Mouse (Mus musculus): ENCODE data around the gene Rarres2. TPM values are rescaled to one million over a fixed set of nuclear protein-coding genes. Genes with fewer than 3 reads are reported as not detected.

The Rarres2 gene
- polyA plus RNA-seq, 1 experiment: 45.5 TPM

DNA sequence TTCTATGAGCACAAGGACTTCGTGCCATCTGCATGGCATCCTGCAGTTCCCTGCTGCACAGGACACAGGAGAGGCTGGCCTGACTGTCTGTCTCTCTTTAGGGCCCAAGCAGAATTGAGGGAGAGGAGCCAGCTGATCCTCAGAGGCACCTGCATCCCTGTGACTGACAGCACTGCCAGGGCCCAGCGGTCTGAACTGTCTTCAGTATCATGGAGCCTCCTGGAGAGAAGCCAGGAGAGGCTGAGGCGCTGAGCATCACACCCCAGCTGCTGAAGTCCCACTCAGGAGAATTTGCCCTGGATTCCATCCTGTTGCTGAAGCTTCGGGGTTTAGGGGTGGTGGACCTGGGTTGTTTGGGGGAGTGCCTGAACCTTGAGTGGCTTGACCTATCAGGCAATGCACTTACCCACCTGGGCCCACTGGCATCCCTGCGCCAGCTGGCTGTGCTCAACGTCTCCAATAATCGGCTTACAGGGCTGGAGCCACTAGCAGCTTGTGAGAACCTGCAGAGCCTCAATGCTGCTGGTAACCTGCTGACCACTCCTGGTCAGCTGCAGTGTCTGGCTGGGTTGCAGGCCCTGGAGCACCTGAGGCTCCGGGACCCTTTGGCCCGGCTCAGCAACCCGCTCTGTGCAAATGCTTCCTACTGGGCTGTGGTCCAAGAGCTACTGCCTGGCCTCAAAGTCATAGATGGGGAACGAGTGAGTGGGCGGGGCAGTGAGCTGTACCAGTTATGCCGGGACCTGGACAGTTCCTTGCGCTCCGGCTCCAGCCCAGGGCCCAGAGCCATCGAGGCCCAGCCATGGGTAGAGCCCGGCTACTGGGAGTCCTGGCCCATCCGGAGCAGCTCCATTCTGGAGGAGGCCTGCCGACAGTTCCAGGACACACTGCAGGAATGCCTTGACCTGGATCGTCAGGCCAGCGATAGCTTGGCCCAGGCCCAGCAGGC lies 4.3 kb downstream of the Rarres2 start:
- Histone ChIP-seq H3K27me3 (ENCODE audit: control insufficient read depth, insufficient read depth, low read length) (no peaks in the 10 kb centered on the region), H3K27ac (ENCODE audit: insufficient read depth, low read length) (no peak overlapping the region), H3K4me1 (ENCODE audit: control insufficient read depth, insufficient read depth, insufficient read length) (peaks cover 2% of the 10 kb centered on the region; the same call in 1 of the 2 replicates), H3K4me3 (ENCODE audit: extremely low read depth, insufficient read depth, insufficient read length) (no peak overlapping the region), H3K36me3 (ENCODE audit: control insufficient read depth, insufficient read depth, low read length) (no peaks in the 10 kb centered on the region)
- no peak for TF ChIP-seq CTCF (IDR thresholded peaks at IDR 0.05; ENCODE audit: extremely low read depth, insufficient read depth, insufficient read length, insufficient replicate concordance)
- 71% methylated on average over 21 of the region's 21 CpGs for WGBS
- DNase-seq (ENCODE audit: low read depth in 1 of 2, low spot score in 2 of 2): no peak

DNA sequence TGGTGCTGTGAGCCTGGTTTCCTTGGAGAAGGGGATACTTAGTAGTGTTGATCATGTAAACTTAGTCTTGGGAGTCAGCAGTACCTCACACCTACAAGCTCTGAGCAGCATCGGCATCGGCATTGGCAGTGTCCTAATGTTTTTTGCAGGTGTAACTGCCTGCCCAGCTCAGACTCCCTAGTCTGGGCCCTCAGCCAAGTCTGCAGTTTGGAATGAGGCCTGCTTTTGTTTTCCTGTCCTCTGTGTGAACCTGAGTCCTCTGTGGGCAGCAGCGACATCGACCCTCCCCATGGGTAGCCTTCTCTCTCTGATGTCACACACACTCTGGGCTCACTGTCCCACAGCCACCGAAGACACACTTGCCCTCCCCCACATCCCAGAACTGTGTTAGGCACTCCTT lies 6.3 kb downstream of the Rarres2 start:
- no peak overlapping the region for H3K4me3 ChIP-seq (ENCODE audit: extremely low read depth, insufficient read depth, insufficient read length)
- no peak for DNase-seq (ENCODE audit: low read depth in 1 of 2, low spot score in 2 of 2)
- H3K27me3 ChIP-seq (ENCODE audit: control insufficient read depth, insufficient read depth, low read length): no peaks in the 10 kb centered on the region
- H3K36me3 ChIP-seq (ENCODE audit: control insufficient read depth, insufficient read depth, low read length): no peaks in the 10 kb centered on the region
- TF ChIP-seq CTCF (IDR thresholded peaks at IDR 0.05; ENCODE audit: extremely low read depth, insufficient read depth, insufficient read length, insufficient replicate concordance) (no peak), POLR2A (IDR thresholded peaks at IDR 0.05; ENCODE audit: low read depth, low read length) (no peak)
- H3K27ac ChIP-seq (ENCODE audit: insufficient read depth, low read length): no peak overlapping the region
- peaks cover 2% of the 10 kb centered on the region; the same call in 1 of the 2 replicates for H3K4me1 ChIP-seq (ENCODE audit: control insufficient read depth, insufficient read depth, insufficient read length)
- 77% methylated on average over 5 of the region's 5 CpGs for WGBS

DNA sequence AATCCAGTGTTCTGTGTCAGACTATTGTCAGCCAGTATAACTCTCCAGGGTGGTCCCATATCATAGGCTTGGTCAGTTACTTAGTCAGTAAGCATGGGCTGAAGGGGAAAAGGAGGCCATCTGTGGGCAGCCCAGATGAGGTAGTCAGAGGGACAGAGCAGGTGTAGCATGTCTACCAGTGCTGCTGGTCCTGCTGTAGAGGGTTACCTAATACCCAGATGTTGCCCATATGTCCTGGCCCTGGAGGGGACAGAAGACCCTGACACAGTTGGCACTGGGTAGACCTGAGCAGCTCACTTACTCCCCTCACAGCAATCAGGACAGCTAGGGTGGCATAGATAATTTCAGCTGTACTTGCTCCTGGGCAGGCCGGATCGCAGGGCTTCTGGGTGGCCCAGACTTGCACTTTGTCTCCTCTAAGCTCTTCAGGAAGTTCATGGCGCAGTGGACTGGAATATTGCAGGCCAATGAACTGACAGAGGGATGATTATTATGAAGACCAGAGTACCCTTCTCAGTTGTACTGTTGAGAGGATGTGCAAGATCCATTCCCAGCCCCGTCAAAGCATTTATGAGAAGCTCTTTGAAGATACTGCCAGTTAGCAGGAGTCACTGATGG lies 6.8 kb downstream of the Rarres2 start:
- Histone ChIP-seq H3K36me3 (ENCODE audit: control insufficient read depth, insufficient read depth, low read length) (no peaks in the 10 kb centered on the region), H3K27ac (ENCODE audit: insufficient read depth, low read length) (no peak overlapping the region), H3K4me1 (ENCODE audit: control insufficient read depth, insufficient read depth, insufficient read length) (peaks cover 2% of the 10 kb centered on the region; the same call in 1 of the 2 replicates), H3K27me3 (ENCODE audit: control insufficient read depth, insufficient read depth, low read length) (no peaks in the 10 kb centered on the region), H3K4me3 (ENCODE audit: extremely low read depth, insufficient read depth, insufficient read length) (no peak overlapping the region)
- TF ChIP-seq POLR2A (IDR thresholded peaks at IDR 0.05; ENCODE audit: low read depth, low read length) (no peak), CTCF (IDR thresholded peaks at IDR 0.05; ENCODE audit: extremely low read depth, insufficient read depth, insufficient read length, insufficient replicate concordance) (no peak)
- WGBS: 90% methylated on average over 4 of the region's 4 CpGs
- no peak for DNase-seq (ENCODE audit: low read depth in 1 of 2, low spot score in 2 of 2)

DNA sequence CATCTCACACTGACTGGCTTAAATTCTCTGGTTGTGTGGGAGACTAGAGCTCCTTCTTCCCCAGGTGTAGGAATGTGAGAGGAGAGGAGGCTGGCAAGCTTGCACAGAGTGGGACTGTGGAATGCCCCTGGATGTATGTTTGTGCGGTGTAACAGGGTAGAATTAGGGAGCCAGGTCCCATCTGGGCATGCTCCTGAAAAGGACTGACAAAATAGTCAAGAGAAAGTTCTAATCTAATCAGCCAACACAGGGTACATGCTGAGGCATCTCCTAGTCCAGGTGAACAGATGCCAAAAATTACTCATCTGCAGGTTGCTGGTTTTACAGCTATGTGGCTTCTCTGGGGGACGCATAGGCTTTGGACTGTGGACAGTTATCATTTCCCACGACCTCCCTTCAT lies 16.6 kb downstream of the Rarres2 start:
- H3K36me3 ChIP-seq (ENCODE audit: control insufficient read depth, insufficient read depth, low read length): peaks cover 1% of the 10 kb centered on the region
- H3K4me3 ChIP-seq (ENCODE audit: extremely low read depth, insufficient read depth, insufficient read length): no peak overlapping the region
- H3K27ac ChIP-seq (ENCODE audit: insufficient read depth, low read length): no peak overlapping the region
- no peak for TF ChIP-seq CTCF (IDR thresholded peaks at IDR 0.05; ENCODE audit: extremely low read depth, insufficient read depth, insufficient read length, insufficient replicate concordance)
- TF ChIP-seq POLR2A (IDR thresholded peaks at IDR 0.05; ENCODE audit: low read depth, low read length): no peak
- H3K4me1 ChIP-seq (ENCODE audit: control insufficient read depth, insufficient read depth, insufficient read length): no peaks in the 10 kb centered on the region; the same call in 1 of the 2 replicates
- H3K27me3 ChIP-seq (ENCODE audit: control insufficient read depth, insufficient read depth, low read length): no peaks in the 10 kb centered on the region
- DNase-seq (ENCODE audit: low read depth in 1 of 2, low spot score in 2 of 2): no peak
- 85% methylated on average over 3 of the region's 3 CpGs for WGBS

DNA sequence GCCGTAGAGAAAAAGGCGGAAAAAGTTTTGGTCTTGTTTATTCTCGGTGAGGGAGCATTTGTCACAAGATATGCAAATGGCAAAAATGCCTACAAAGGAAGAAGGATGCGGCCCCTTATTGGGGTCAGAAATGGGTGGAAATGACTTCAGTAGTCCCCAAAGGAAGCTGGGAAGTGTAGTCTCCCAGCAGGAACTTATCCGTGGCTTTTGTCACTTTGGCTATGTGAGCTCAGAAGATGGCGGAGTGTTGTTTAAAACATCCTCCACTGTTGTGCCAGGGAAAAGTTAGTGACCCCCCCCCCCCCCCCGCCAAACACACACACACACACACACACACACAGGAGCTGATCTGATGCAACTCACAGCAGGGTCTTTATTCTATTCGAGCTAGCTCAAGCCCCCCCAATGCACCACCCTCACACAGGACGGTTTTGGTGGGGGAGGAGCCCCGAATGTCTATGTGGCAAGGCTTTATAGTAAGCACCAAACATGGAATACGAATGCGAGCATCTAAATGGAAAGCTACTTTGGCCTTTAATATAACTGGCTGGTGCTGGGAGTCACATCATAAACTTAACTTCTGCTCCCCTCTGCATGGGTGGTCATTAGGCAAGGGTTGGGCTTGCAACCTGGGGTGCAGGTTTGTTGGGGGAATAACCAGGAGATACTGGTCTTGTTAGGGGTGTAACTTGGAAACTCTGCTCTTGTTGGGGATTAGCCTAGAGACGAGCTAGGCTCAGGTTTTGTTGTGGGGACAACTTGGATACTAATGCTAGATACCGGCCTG lies 17.3 kb downstream of the Rarres2 start:
- H3K27ac ChIP-seq (ENCODE audit: insufficient read depth, low read length): peak overlapping the region; percentile 88
- no peaks in the 10 kb centered on the region for H3K27me3 ChIP-seq (ENCODE audit: control insufficient read depth, insufficient read depth, low read length)
- TF ChIP-seq POLR2A (IDR thresholded peaks at IDR 0.05; ENCODE audit: low read depth, low read length) (no peak), CTCF (IDR thresholded peaks at IDR 0.05; ENCODE audit: extremely low read depth, insufficient read depth, insufficient read length, insufficient replicate concordance) (no peak)
- DNase-seq (ENCODE audit: low read depth in 1 of 2, low spot score in 2 of 2): peak in 1 of 2 experiments; percentile 37
- peak overlapping the region; percentile 61 for H3K4me3 ChIP-seq (ENCODE audit: extremely low read depth, insufficient read depth, insufficient read length)
- 31% methylated on average over 14 of the region's 14 CpGs for WGBS
- H3K36me3 ChIP-seq (ENCODE audit: control insufficient read depth, insufficient read depth, low read length): no peaks in the 10 kb centered on the region; the same call in 1 of the 2 replicates
- H3K4me1 ChIP-seq (ENCODE audit: control insufficient read depth, insufficient read depth, insufficient read length): no peaks in the 10 kb centered on the region; the same call in 1 of the 2 replicates

- TF ChIP-seq POLR2A (IDR thresholded peaks at IDR 0.05; ENCODE audit: low read depth, low read length) (peak; percentile 56), CTCF (IDR thresholded peaks at IDR 0.05; ENCODE audit: extremely low read depth, insufficient read depth, insufficient read length, insufficient replicate concordance) (no peak)
- 2% methylated on average over 39 of the region's 39 CpGs for WGBS
- H3K36me3 ChIP-seq (ENCODE audit: control insufficient read depth, insufficient read depth, low read length): no peaks in the 10 kb centered on the region; the same call in 1 of the 2 replicates
- peak within 1 kb of the TSS; percentile 88 for H3K27ac ChIP-seq (ENCODE audit: insufficient read depth, low read length)
- DNase-seq (ENCODE audit: low read depth in 1 of 2, low spot score in 2 of 2): peak; percentile 86 to 92
- H3K27me3 ChIP-seq (ENCODE audit: control insufficient read depth, insufficient read depth, low read length): no peaks in the 10 kb centered on the region
- peak within 1 kb of the TSS; percentile 61 for H3K4me3 ChIP-seq (ENCODE audit: extremely low read depth, insufficient read depth, insufficient read length)
- H3K4me1 ChIP-seq (ENCODE audit: control insufficient read depth, insufficient read depth, insufficient read length): no peaks in the 10 kb centered on the region; the same call in 1 of the 2 replicates
Measured at GRCm38 (mm10) chr6:48554280-48555103, 18.1 kb downstream of the Rarres2 start, which contains the start of gene Lrrc61. Gene Lrrc61 (plus strand): TSS chr6:48554796.
